Mouse (Mus musculus): Measurements from ENCODE around the gene Lamb3. TPM values are rescaled to one million over a fixed set of nuclear protein-coding genes. Genes with fewer than 3 reads are reported as not detected.

The Lamb3 gene
- total RNA-seq, 4 experiments from 2014 or later = 10.7 to 16.0 (median 11.5) TPM

DNA sequence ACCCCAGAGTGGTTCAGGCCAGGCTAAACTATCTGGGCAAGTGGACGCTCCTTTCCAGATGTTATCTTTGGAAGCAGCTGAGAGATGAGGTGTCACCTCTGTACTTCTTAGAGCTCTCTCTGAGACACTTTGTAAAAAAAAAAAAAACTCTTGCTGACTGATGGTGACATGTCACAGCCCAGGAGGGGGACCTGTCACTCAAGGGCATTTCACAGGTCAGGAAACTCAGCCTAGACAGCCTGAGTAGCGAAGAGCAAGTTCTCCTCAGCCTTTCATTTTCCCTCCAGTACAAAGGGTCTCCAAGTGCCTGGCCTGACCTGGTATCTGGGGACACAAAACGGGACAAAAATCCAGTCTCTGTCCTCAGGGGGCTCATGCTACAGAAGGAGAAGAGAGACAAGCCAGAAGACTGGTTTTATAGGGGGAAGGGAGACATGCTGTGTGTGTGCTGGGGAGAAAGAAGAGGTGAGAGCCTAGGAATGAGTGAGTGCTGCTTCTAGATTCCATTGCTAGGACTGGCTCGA lies 130.3 kb downstream of the Lamb3 start:
- no peak for DNase-seq (ENCODE audit: low spot score)

DNA sequence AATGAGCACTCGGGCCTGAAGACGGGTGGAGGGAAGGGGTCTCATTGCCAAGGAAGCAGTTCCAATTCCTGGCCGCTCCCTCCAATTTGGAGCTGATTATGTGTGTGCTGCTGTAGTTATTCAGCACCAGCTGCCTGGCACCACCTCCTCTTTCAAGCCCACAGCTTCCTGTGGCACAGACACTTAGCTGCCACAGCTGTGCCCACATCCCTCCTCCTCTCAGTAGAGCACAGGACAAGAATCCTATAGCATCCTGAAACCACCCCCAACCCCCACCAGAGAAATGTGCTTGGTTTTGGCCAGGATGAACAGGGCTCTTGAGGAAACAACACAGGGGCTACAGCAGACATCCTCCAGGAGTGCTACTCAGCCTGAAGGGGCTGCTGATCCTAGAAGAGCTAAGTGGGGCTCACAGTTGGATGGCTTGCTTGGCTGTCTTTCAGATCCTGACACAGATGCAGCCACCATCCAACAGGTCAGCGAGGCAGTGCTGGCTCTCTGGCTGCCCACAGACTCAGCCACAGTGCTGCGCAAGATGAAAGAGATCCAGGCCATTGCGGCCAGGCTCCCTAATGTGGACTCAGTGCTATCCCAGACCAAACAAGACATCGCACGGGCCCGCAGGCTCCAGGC lies 131.0 kb downstream of the Lamb3 start:
- no peak for DNase-seq (ENCODE audit: low spot score)

DNA sequence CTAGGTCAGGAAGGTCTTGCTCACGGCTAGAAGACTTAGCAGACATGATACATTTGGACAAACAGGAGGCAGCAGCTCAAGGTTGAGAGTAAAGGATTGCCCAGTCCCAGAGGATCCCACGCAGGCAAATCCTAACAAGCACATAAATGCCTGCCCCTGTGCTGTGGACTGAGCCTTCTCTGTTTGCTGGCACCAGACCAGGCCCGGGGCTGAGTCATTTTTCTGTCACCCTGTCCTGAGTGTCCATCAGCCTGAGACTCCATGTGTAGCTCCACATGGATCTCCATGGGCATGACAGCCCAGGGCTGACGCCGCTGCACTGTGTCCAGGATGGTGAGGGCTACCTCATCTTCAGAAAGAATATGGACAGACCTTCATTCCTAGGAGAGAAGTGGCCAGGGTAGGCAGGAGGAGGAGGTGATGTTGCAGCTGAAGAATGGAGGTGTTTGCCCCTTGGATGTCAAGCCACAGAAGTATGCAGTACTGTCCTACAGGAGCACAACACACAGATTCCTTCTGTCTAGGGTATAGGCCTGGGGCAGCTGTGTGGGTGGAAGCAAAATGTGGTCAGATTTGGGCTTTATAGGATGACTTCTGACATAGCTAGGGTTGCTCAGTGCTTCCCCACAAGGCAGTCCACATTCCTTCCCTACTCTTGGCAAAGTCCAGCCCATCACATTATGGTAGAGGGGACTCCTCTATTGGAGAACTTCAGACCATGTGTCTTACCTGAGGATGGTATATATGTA lies 134.9 kb downstream of the Lamb3 start:
- no peak for DNase-seq (ENCODE audit: low spot score)

DNA sequence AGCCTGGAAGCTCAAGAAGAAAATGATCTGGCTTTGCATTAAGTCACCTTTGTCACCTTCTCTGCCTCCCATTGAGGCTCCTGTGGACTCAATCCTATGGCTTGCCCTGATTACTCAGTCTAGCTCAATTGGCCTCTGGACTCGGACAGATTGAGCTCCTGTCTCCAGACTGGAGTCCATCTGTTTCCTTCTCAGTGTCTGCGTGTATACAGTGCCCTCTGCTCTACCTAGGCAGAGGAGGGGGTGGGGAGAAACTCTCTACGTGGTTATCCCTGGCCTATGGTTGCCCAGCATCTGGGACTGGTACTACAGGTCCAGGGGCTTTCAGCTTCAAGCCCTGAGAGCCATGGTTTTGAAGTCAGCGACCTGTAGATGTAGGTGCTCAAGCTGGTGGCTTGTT lies 136.4 kb downstream of the Lamb3 start:
- no peak for DNase-seq (ENCODE audit: low spot score)

DNA sequence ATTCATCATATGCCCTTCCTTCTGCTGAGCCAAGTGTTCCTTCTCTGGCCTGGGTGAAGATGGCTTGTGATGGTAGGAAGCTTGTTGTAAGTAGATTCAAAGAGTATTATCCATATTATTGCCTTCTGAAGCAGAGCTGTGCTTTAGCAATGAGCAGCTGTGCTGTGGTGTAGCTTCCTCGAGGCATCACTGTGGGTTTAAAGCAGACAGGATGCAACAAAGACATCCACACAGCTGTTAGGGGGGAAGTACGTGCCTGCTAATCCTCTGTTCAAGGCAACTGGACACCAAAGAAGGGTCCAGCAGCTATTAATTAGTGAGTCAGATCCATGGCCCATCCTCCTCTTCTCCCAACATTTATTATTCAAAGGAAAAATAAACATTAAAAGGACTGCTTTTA lies 137.5 kb downstream of the Lamb3 start:
- no peak for DNase-seq (ENCODE audit: low spot score)

DNA sequence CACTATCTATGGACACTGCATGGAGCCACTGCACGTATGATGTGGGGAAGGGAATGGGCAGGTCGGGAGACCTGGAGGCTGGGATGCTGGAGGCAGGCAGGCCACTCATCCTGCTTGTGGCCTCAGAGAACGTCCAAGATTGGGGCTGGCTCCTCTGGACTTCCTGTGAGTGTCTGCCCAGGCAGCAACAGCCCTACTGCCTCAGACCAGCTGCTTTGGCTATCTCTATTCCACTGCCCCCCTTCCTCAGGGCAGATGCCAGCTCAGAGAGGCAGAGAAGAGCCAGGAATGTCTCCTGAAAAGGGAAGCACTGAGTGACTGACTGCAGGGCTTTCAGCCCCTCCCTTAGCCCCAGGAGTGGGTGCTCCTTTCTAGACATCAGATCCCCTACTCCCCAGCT lies 139.4 kb downstream of the Lamb3 start:
- no peak for DNase-seq (ENCODE audit: low spot score)

DNA sequence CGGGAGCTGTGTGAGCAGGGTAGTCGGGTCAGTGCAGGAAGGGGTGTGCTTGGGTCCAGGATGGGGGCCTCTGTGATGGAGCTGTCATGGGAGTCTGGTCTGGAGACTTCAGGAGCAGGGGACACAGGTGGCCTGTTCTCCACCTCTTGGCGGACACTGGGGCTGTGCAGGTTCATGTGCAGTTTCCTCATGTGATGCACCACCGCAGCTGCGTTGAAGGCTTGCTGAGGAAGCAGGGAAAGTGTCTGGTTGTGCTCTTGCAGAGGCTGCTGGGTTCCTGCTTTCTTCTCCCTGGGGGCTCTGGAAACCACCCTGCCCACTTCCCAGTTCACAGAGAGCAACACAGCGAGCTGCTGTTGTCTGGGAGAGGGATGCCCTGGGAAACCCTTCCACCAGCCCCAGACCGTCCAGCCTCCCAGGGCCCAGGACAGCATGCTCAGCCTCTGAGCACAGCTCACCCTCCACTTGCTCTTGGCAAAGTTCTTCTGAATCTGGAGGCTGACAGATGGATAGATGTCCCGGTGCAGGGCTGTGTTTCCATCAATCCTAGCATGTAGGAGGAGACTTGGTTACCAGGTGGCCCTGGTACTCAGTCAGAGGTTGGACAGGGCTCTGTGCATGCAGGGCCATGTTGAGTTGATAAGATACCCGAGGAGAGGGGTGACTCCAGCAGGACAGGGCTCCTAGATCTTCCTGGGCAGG lies 140.9 kb downstream of the Lamb3 start:
- DNase-seq (ENCODE audit: low spot score) = no peak

DNA sequence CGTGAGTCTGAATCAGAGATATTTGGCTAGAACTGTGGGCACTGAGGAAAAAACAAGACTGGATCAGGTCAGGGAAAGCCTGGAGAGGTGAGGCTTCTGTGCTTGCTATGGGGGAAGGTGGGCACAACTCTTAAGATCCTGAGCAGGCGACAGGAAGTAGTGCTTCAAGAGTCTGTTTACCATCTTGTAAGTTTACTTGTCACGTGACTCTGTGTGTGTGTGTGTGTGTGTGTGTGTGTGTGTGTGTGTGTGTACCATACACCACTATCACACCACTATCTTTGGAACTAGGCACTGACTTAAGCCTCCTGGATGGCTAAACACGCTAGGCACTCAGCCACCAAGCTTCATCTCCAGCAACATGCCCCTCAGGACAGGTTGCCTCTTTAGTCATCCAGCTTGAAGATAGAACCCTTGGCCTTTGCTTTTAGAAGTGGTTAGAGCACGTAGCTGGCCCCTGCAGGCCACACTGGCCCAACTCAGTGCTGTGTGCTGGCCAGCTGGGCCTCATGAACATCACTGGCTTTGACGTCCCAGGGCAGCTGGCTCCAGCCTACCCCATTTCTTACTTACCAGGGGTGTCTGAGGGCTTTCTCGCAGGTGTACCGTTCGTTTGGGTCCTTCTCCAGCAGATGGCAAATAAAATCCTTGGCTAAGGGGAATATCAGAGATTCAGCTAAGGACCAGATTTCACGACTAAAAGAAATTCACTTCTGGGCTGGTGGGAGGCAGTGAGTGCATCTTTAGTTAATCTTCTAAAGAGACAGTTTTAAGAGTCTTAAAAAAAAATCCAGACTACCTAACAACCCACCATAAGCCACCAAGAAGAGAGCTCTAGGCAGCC lies 142.4 kb downstream of the Lamb3 start:
- DNase-seq (ENCODE audit: low spot score) = no peak

DNA sequence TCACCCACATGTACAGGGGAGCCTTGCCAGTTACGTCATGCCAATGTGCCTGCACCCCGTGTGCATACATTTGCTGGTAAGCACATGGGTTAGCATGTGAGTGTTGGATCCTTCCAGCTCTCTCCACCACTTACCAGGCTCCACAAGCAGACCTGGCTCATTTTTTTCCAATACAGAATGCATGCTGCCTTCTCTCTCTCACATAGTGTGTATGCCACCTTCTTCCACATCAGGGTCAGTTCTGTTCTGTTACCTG lies 143.0 kb downstream of the Lamb3 start:
- DNase-seq (ENCODE audit: low spot score) = no peak

DNA sequence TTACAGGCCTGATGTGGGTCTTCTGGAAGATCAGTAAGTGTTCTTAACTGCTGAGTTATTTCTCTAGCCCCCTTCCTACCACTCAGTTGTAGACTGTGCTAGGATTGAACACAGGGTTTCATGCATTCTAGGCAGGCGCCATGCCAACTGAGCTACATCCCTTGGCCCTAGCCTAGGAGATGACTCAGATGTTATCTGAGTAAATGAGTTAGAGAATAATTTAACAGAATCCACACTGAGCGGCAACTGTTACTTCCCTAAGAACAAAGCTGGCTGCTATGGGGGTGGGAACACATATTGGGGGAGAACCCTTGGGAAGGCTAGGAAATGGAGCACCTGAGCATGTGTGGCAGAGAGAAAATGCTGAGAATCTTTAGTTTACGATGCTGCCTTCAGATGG lies 144.1 kb downstream of the Lamb3 start:
- DNase-seq (ENCODE audit: low spot score) = no peak

DNA sequence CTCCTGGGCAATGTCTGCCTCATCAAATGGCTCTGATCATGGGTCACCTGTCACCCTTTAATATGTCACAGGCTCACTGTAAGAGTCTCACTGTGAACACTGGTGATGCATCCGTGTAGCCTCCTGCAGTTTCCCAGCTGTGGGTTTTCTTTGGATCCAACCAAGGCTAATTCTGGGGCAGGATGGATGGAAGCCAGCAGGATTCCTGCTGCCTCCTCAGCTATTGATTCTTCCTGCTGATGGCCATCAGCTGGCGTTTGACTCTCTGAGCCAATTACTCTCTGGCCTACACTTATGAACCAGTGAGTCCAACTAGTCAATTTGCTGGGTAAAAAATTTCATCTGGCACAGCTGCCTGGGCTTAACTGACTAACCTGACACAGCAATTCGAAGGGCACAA lies 151.7 kb downstream of the Lamb3 start:
- no peak for DNase-seq (ENCODE audit: low spot score)

DNA sequence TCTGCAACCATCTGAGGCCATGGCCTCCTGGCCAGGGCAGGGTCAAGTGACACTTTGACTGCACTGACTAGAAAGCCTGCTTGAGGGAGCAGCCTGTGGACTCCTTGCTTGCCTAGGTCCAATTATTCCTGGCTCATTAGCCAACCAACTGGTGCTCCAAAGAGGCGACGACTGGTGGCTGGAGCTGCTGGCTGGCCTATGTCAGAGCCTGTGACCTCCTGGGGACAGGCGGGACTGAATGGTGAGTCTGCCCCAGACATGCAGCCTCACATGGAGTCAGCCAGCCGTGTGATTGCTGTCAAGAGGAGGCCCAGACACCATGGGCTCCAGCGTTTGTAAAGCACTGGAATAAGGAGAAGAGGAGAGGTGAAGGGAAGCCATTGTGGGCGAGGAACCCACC lies 153.7 kb downstream of the Lamb3 start:
- DNase-seq (ENCODE audit: low spot score) = no peak

DNA sequence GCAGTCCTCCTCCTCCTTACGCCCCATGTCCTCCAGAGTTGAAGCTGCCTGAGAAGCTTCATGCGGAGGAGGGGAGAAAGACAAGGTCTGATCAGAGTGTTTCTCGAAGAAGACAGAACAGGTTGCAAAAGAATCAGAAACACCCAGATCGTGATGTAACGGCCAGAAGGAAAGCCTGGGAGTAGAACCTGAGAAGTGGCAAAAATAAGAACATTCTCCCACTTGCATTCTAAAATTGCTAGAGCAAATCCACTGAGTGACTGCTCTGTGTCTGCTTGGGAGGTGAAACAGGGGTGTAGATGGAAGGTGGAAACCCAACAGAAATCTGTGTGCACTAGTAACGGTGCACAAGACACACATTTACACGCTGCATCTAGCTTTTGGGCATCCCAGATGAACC lies 154.6 kb downstream of the Lamb3 start:
- DNase-seq (ENCODE audit: low spot score) = no peak

DNA sequence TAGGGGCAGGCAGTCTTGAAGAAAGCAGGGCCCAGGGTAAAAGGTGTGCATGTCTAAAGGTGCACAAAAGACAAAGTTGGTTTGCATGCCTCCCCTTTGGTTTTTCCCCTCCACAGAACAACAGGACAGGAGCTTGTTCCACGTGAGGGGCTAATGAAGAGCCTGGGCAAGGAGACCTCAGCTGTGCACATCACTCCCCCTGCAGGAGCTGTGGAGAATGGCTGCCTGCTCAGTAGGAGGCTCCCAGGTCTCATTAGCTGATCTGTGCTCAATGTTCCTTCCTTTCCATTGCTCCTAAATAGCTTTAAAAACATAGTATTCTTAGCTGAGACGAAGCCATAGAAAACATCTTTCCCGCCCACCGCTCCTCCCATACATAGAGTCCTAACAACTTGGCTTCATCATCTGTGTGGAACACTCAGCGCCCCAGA lies 156.3 kb downstream of the Lamb3 start:
- DNase-seq (ENCODE audit: low spot score) = peak; percentile 35

DNA sequence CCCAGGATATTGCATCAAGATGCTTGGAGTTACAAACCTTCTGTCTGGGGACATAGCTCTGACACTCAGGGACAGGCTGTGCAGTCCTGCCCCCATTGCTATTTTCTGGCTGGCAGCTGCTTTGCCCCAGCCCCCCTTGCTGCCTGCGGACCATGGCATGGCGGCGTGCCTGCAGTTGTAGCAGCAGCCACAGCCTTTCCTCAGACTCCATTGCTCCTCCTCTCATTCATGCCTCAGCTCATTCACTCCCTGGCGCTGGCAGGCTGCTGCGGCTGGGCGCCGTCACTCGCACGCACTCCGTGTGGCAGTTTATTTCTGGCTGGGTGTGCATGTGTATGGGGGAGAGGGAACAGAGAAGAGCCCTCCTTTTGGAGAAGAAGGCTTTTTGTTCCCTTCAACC lies 160.6 kb downstream of the Lamb3 start:
- peak; percentile 21 for DNase-seq (ENCODE audit: low spot score)

DNA sequence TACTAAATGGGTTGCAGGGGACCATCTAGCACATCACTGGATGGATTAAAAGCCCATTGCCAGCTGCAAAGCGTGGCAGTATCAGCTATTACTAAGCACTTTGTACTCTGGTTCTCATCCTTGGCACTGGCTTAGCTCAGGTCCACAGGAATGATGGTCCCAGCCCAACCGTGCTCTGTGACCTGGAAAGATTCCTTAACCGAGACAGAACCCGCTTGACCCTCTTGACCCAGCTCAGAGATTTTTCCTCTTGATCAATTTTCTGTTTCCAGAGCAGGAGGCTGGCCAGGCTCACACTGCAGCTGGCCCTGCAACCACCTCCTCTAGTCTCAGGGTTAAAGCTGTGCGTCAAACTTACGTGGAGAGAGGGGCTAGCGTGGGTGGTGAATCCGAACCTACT lies 161.6 kb downstream of the Lamb3 start:
- no peak for DNase-seq (ENCODE audit: low spot score)

DNA sequence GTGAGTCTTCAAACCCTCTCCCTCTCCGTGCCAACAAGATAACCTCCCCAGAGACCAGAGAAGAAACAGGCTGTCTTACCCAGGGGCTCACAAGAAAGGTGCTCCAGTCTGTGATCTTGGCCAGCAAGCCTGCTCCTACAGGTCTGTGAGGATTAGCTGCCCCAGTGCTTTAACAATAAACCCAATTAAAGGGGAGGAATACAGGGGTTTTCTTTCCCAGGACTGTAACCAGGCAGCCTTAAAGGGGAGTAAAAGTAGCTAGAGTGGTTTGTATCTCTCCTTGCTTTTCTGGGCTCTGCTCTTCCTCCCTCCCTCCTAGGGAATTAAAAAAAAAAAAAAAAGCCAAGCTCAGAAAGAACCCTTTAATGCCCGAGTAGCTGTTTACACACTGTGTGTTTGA lies 162.6 kb downstream of the Lamb3 start, which contains the start of gene Camk1g:
Gene Camk1g, minus strand, starts transcription at position 203 of the 400 bp plus-strand sequence.
- no peak for DNase-seq (ENCODE audit: low spot score)

DNA sequence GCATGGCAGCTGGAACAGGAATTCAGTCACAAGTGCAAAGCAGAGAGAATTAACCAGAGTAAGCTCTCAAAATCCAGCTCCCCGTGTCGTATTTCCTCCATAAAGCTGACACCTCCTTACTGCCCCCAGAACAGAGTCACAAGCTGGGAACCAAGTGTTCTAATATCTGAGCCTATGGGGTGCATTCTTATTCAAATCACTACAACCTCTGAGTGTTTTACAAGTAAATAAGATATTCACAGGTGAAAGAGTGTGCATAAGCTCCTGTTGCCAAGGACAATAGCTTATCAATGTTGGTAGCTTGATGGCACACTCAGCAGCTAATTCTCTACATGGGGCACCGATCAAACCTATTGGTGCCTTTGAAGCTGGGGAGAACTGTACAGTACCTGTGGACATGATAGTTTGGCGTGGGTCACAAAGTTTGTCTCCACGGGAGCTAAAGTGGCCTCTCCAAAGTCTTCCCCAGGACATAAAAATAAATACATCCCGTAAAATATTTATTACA lies 166.5 kb downstream of the Lamb3 start:
- DNase-seq (ENCODE audit: low spot score) = no peak

DNA sequence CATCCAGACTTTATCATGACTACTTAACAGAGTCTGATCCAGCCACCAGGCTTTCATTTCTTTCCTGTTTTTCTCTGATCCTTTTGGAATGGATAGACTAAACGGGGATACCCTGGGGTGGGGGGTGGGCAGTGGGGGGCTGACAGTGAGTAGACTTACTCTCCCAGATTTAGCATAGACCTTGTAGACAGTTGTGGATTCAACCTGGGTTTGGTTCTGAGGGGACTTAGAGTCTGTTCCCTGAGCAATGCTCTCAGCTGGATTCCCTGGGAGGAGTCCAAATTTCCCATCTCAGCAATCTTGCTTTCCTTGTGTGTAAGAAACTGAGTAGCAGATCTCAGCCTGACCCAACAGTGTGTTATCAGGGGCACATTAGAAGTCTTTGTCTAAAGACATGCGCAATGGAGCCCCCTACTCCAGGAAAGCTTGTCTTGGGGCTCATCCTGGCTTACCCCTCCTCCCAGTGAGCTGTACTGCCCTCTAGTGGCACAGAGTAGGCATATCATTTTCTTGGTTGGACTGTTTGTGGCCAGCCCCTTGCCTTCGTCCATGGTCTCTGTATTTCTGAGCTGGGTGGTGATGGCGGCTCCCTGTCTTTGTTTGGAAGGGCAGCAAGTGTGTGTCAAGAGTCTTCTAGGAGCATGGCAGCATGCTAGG lies 169.1 kb downstream of the Lamb3 start:
- DNase-seq (ENCODE audit: low spot score) = peak; percentile 26

DNA sequence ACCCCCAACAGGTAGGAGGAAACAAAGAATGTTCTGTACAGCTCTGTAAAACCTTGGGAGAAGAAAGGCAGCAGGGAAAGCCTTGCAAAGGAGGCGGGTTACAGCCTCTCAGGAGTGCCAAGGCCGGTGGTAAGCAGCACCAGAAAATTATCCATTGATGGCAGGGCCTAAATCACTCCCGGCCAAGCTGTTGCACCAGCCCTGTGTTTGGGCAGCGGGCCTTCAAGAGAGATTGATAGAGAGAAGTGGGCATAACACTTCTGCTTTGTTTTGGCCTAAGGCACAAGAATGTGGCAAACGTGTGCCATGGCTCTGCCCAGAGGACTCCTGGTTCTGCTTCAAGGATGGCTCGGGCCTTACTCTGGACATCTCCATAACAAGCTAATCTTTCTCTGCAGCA lies 172.1 kb downstream of the Lamb3 start:
- no peak for DNase-seq (ENCODE audit: low spot score)

DNA sequence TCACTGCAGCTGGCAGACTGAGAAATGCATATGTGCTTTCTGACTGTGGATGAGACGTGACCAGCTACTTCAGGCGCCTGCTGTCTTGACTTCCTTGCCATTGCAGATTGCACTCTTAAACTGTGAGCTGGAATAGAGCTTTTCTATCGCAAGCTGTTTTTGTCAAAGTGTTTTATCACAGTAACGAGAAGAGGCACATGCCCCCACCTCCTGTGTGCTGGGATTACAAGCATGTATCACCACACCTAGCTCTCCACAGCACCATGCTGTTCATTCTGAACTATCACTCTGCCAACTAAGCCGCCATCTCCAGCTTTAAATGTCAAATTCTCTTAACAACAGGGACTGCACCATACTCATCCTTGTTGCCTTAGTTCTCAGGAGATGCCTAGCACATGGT lies 173.4 kb downstream of the Lamb3 start:
- no peak for DNase-seq (ENCODE audit: low spot score)

All from heart, adult 8-10 months (tissue).